Mouse (Mus musculus): ENCODE data around the gene Kcnma1. TPM values are rescaled to one million over a fixed set of nuclear protein-coding genes. Genes with fewer than 3 reads are reported as not detected.

Gene Kcnma1
- total RNA-seq, 2 experiments from 2014 or later, result not detected

DNA sequence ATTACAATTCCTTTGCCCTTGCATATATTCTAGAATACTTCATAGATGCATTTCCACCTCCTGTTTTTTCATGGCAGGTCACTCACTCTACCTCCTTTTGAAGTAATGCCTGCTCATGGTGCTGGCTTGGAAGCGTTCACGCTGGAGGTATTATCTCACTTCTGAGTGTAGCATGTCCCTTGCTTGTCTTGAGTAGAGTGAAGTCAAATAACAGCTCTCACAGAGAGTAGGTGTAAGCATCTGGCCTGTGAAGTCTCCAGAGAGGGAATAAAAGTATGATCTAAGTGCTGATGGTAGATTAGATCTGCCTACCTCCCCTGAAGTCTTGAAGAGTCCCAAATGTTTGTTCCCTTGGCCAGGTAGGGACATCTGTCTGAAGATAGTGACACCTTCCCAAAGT, 607.2 kb downstream of the Kcnma1 start:
- ATAC-seq (replicated peaks; ENCODE audit: low FRiP score, poor library complexity, severe bottlenecking), result no peak

DNA sequence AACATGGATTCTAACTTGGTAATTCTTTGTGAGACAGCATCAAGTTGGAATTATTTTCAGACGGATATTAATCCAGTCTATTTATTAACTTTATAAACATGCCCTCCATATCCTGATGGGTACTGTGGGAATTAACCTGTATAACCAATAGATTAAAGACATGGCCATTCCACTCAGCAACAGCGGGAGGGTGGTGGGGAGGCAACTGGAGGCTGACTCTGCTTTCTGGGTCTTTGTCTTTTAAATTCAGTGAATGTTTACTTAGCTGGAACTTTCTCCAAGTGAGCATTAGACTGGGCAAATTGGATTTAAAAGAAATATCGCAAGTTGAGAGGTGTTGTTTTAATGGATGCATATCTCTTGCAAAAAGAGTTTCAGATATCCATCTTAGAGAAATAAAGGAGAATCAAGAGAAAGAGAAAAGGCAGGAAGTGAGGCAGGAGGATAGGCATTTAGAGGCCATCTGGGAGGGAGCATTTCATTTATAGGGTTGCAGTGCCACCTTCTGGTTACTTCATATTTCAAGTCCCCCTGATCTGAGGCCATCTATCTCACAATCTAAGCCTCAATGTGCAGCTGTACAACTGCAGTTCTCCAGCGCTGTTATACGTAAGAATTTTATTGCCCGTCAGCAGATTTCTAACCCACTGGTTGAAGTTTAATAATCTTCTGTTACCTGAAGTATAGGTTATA, 613.4 kb downstream of the Kcnma1 start:
- no peak for ATAC-seq (replicated peaks; ENCODE audit: low FRiP score, poor library complexity, severe bottlenecking)

DNA sequence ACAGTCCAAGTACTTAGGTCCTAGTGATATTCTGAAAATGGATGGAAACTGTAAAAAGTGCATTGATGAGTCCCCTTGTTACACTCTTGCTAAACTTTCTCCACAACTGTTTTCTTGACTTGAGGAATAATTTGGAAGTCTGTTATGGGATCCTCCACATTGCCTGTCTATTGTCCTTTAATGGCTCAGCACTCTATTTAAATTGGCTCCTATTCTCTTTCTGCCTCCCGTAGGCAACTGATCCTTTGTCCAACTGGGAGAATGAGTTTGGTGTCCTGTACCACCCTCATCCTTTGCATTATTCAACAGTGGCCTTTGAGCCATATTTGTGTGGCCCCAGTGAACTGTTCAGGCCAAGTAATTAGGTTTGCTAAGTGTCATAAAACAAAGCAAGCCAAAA, 616.6 kb downstream of the Kcnma1 start:
- ATAC-seq (replicated peaks; ENCODE audit: low FRiP score, poor library complexity, severe bottlenecking), result no peak

DNA sequence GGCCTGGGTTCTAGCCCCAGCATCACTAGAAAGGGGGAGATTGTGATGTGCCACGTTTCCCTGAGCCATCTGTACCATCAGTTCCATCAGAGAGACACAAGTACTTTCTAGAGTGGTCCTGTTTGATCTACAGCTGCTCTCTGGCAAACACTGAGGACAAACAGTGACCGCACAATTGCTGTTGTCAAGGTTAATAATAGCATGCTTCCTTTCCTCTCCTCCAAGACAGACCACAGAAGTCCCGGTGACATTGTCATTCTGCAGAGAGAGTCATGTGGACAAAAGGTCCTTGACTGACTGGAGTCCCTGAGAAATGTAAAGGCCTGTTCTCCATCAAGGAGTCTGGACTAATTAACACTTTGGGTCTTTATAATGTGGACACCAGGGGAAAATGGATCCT, 622.7 kb downstream of the Kcnma1 start:
- no peak for ATAC-seq (replicated peaks; ENCODE audit: low FRiP score, poor library complexity, severe bottlenecking)

DNA sequence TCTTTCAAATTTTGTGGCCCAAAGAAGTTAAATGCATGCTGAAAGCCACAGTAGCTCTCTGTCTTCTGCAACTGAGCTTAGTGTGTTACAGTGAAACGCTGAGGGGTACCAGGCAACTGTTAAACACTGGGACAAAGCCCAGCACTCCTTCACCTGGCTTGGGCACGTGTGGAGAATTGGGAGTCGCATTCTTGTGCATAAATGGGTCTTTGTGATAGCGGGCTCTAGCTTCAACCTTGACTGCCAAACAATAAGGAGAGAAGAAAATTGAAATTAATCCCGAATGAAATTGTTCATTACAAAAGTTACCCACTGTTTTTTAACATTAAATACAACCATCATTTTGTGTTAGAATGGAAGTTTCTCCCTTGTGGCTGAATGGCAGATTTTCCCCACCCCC, 623.5 kb downstream of the Kcnma1 start:
- ATAC-seq (replicated peaks; ENCODE audit: low FRiP score, poor library complexity, severe bottlenecking), result no peak

DNA sequence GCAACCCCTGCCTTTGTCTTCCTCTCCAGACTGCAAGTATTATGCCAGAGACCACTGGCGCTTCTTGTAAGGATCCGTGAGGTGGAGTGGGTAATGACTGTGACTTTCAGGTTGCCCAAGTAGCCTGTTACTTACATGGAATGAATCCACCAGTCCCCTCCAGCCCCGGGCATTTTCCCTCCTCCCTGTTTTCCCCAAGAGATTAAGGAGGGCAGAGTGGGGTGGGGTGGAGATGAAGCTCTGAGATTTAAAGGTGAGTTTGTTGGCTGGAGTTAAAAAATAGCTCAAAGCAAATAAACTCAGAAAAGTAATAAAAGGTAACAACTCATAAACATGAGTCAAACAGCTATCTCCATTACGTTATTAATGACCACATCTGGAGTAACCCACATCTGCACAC, 624.1 kb downstream of the Kcnma1 start:
- ATAC-seq (replicated peaks; ENCODE audit: low FRiP score, poor library complexity, severe bottlenecking), result no peak

DNA sequence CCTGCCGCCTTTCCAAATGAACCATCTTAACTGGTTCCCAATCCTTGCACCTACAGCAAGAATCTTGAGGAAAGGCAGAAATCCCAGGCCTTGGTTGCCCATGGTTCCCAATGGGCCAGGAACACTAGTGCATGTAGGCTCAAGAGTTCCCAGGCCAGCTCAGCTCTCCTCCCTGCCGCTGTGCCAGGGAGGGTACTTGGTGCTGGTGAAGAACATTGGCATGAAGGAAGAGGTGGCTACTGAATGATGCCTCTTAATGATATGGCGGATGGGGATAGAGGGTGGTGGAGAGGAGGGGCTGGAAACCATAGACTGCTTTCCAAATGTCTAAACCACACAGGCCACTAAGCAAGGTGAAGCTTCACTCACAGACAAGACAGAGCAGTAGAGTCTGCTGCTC, 627.5 kb downstream of the Kcnma1 start:
- no peak for ATAC-seq (replicated peaks; ENCODE audit: low FRiP score, poor library complexity, severe bottlenecking)

DNA sequence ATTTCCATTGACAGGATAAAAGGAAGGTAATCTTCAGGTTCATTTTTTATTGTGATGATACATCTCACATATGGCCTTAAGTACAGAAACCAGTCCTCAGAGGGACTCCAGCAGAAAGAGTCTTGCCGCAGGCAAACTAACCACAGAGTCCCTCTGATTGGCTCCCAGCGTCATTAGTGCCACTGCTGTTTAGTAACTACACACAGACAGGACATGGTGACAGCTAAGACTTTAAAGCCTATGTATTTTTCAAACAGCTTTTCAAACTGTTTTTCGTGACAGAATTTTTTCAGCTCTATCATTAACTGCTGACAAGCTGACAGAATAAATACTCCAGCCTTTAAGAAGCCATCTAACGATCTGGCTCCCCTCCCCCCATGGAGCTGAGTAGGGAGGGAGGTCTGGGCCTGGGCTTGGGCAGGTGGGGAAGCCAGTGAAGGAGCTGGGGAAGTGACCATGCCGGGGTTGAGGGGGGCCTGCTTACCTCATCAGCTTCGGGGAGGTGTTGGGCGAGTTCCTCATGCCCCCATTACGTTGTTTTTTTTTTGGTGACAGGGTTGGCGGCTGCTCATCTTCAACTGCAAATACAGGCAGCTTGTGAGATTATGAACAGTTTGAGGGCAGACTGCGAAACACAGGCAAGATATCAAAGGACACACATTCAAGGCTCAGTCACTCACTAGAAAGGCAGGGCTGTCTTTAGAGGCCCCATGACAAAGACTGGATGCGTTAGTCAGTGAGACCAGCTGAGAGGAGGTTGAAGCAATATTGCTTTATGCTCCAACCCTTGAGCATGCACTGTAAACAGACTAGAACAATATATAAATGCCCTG, 628.3 kb downstream of the Kcnma1 start:
- ATAC-seq (replicated peaks; ENCODE audit: low FRiP score, poor library complexity, severe bottlenecking), result 0 out of 2 replicates have a peak, but pooled peaks have one; percentile 10

DNA sequence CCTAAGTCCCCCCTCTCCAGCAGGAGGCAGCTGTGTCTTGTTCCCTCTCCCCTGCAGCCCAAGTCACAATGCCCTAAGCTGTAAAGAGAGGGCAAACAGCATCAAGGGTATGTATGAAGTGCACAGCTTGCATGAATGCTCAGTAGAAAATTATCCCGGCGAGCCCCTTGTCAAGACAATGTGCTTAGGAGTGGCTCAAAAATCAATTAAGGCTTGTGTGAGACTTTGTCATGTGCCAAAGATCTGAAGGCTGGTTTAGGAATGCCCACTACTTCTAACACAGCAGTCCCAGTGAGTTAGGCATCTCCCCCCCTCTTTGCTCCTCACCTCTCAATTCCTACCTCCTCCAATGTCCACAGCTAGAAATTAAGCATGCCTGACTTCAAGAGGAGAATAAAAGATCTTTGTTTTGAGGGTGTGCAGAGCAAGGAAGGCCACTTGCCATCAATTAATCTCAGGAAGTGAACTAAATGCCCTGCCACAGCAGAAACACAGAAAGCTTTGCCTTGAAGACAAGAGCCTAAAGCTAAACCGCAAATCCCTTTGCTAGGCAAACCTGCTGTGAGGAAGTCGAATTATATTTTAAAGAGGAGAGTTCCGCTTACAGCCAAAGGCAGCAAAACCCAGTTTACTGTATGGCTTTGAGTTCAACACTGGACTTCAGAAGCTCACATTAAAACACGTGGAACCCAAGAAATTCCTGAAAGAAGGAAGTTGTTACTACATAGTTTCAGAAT, 635.8 kb downstream of the Kcnma1 start:
- no peak for ATAC-seq (replicated peaks; ENCODE audit: low FRiP score, poor library complexity, severe bottlenecking)

DNA sequence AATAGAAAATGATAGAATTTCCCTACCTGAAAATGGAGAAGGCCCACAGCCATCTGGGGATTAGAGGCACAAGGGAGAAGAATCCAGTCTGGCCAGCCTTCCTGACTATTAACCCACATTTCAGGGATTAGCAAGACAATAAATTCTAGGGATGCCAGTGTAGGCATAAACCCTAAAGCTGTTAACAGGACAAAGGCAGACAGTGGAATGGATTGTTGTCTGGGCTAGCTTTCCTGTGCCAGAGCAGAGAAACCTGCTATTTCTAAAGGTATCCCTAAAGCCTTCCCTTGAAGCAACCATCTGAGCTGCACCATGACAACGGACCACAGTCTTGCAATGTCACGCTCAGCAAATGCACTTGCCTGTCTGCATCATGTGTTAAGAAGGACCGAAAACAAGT, 642.3 kb downstream of the Kcnma1 start:
- ATAC-seq (replicated peaks; ENCODE audit: low FRiP score, poor library complexity, severe bottlenecking), result no peak

DNA sequence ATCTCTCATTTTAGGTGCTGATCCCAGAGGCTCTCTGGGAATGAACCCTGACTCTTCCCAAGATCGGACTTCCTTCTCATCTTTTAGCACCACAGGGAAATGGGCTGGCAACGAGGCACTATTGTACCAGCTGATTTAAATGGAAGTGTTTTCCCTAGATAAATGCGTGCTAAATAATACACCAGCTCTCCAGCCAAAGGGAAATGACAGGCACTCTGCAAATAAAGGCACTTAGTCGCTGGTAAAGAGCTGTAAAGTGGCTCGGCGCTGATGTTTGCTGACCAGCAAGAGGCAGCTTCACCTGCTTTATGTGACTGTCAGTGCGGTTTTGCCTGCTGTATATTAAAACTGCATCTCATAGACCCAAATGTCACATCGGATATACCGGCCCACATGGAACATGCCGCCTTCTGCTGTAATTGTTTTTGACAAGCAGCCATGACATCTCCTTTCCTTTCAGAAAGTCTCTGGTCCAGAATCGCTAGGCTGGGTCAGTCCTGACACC, 653.7 kb downstream of the Kcnma1 start:
- no peak for ATAC-seq (replicated peaks; ENCODE audit: low FRiP score, poor library complexity, severe bottlenecking)

DNA sequence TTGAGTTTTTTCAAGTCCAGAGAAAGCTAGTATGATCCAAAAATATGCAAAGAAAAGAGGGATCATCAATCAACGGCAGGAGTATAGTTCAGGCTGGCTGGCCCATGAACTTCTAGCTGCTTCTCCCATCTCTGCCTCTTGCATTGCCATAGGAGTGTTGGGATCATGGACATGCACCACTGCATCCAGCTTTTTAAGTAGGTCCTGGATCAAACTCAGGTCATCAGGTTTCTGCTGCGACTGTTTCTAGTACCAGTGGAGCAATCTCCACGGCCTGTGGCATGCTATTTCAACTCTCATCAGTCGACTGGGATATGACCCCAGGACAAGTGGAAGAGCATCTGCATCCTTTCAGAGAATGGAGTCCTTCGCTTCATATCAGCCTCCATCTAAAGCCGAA, 655.5 kb downstream of the Kcnma1 start:
- ATAC-seq (replicated peaks; ENCODE audit: low FRiP score, poor library complexity, severe bottlenecking), result no peak

DNA sequence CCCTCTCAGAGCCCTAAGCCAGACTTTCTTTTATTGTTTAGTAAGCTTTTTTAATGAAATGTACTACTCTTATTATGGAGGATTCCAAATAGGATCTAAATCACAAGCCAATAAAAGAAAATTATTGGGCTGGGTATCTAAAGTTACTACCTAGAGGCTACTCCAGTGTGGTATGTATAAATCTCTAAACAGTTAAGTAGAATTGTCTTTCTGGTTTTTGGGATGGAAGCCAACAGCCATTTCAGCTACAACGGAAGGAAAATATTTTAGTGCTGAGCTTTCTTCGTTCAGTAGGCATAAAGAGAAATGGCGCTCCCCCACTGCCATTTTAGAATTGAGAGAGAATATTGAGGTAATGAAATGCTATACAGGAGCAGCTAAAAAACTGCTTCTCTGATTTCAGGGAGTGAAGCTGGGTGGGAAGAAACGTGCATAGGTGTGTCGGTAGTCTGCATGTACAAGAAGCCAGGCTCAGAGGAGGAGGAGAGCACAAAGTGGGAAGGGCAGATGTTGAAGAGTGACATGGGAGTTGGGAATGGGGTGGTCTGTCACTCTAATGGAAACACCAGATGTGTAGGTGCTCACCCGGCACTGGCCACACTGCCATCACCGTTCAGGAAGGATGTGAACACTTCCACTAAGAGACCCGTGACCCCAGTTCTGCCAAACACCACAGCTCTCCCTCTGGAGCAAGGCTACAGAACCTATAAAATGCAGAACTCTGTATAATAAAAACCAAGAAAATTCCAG, 656.6 kb downstream of the Kcnma1 start:
- ATAC-seq (replicated peaks; ENCODE audit: low FRiP score, poor library complexity, severe bottlenecking), result no peak

DNA sequence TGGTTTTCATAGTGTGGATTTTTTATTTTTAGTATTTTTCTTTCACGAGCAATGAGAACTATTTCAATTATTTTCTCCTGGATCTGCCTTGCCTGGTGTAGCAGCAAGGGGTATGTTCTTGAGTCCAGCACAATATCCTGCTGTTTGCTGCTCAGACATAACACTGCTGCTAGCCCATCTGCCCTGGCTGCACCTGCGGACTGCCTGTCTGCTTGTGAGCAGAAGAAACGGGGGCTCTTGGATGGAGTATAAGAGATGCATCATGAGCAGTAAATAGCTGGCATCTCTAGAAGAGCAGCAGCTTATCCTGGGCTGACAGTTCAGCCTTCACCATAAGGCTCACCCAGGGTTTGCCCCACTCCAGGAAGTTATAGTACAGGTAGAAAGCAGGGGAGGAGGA, 687.5 kb downstream of the Kcnma1 start:
- no peak for ATAC-seq (replicated peaks; ENCODE audit: low FRiP score, poor library complexity, severe bottlenecking)

DNA sequence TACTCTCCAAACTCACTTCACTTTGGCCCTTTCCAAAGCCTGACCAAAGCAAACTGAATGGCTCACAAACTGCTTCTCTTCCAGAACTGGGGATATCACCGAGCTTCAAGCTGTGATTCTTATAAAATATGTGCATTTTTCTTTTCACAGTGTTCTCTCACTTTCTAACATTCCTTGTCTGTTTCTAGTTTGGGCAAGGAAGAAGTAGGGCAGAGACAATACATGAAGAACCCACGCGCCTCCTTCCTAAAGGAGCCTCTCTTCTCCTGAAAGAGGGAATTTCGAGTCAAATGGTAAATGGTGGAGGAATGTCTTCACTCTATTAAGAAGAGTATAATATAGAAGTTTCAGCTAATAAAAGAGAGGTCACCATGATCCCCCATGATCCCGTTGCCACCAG, 709.0 kb downstream of the Kcnma1 start:
- ATAC-seq (replicated peaks; ENCODE audit: low FRiP score, poor library complexity, severe bottlenecking), result no peak

DNA sequence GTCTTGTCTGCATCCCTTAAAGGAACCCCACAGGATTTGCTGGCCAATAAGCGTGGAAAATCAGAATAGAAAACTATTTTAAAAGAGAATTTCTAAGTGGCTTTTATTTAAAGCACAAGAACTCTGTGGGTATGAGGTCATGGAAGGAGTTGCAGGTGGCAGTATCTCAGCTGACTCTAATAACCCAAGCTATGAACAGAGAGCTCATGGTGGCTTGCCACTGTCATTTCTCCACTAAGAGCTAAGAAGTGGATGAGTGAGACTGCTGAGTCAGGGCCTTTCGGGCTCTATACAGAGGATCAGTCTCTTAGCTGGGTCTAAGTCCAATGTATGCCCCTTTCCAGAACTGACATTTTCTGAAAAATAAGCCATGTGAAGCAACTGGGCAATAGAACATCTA, 713.8 kb downstream of the Kcnma1 start:
- no peak for ATAC-seq (replicated peaks; ENCODE audit: low FRiP score, poor library complexity, severe bottlenecking)

DNA sequence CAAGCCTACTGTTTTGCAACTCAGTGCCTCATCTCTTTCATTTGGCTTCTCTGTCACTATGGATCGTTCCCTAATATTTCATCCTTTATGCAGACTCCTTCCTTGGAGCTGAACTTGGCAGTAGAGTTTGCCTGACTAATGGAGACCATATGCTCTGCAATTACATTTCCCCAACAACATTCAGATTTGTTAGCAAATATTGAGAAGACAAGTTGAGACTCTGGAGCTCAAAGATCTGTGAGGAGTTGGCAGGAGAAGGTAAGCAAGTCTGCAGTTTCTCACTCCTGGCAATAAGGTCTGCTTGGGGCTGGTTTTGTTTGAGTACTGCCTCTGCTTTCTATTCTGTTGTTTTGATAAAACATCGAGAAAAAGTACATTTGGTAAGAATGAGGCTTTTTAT, 723.7 kb downstream of the Kcnma1 start:
- no peak for ATAC-seq (replicated peaks; ENCODE audit: low FRiP score, poor library complexity, severe bottlenecking)

DNA sequence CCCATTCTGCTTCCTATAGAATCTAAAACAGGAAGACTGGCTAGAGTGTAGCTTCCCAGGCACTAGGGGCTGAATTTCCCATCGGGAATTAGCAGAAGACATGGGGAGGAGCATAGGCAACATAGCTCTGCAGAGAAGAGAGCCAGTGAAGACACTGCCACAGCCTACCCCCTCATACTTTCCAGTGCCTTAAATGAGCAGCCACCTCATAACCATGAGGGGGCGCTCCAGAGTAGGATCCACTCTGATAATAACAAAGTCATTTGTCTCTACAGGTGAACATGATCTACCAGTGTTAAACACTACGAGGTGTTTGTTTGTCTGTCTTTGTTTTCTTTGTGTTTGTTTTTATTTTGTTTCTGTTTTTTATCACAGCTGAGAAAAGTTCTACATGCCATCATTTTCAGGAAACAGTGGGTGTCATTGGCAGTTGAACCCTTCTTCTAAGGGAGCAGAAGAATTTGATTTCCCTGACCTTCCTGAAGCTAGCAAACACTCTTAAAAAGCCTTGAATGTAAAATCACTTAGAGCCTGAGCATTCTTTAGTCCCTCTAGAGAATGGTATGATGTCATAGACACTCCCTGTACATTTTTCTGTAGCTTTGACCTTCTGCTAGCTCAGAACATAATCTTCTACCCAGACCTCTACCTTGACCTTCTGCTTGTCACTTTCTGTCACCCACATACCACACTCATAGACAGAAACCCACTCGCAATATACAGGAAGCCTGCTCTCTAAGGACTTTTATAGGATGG, 747.6 kb downstream of the Kcnma1 start:
- no peak for ATAC-seq (replicated peaks; ENCODE audit: low FRiP score, poor library complexity, severe bottlenecking)

DNA sequence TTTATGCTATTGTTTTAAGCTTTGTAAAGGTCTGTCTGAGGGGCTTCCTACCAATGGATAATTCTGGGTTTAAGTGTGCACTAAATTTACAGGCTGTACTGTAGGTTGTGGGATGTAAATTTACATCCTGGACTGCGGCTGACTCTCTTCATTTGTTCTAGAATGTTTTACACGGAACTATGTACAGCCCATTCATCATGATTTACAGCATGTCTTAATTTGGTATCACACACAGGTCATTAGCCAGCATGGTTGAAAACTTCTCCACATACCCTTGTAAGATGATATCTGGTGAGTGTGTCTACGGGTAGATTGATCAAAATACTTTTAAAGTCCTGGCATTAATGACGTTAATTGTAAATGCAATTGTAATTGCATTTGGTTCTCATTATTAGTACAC, 761.1 kb downstream of the Kcnma1 start:
- no peak for ATAC-seq (replicated peaks; ENCODE audit: low FRiP score, poor library complexity, severe bottlenecking)

All from erythroid progenitor cell, adult 5-6 weeks (primary cell).